Mouse (Mus musculus) megakaryocyte, embryonic 14.5 days (primary cell): ENCODE measurements around the gene Pla2g4a. TPM values are rescaled to one million over a fixed set of nuclear protein-coding genes. Genes with fewer than 3 reads are reported as not detected.

ENCODE experiments used
- H3K27me3 ChIP-seq: replicated peaks from 2 replicates; pipeline ENCODE3; 2012; ENCODE audit warnings: inconsistent platforms
- H3K36me3 ChIP-seq: replicated peaks from 2 replicates; pipeline ENCODE3; 2012; ENCODE audit warnings: low read length, inconsistent platforms, mixed read lengths
- H3K4me1 ChIP-seq: 2 replicates; pipeline ENCODE4 v1.6.1; 2012; ENCODE audit warnings: inconsistent platforms
- H3K4me3 ChIP-seq: replicated peaks from 2 replicates; pipeline ENCODE3; 2012; ENCODE audit warnings: moderate library complexity, mild to moderate bottlenecking, inconsistent platforms
- H3K9me3 ChIP-seq: 2 replicates; pipeline ENCODE4 v1.6.1; 2012; ENCODE audit warnings: inconsistent platforms
- FLI1 ChIP-seq: IDR thresholded peaks from 2 replicates; pipeline ENCODE4 v1.6.1; 2012; ENCODE audit warnings: low read length, inconsistent platforms, mixed read lengths
- GATA1 ChIP-seq: IDR thresholded peaks from 3 replicates; pipeline ENCODE4 v1.6.1; 2012; ENCODE audit warnings: mixed read lengths, low read length, inconsistent platforms, borderline replicate concordance
- polyA plus RNA-seq: library from polyadenylated mRNA; stranded (reverse); fragments of >175 nt; gene quantifications from 2 replicates; pipeline ENCODE4 v1.2.3, GENCODE M21; 2012; ENCODE audit warnings: low replicate concordance; ENCODE audit not compliant: insufficient read depth

Gene Pla2g4a
- polyA plus RNA-seq, 1 experiment = 5.3 TPM

GRCm38 (mm10) chr1:149840961-149841416 is 120.1 kb downstream of the Pla2g4a start:
- Histone ChIP-seq H3K4me3 (no peak overlapping the region), H3K9me3 (no peaks in the 10 kb centered on the region), H3K4me1 (peaks cover 4% of the 10 kb centered on the region; the same call in 1 of the 2 replicates), H3K36me3 (peaks cover 85% of the 10 kb centered on the region), H3K27me3 (no peaks in the 10 kb centered on the region)
- no peak for TF ChIP-seq FLI1
- no peak for TF ChIP-seq GATA1

GRCm38 (mm10) chr1:149840312-149840930 is 120.7 kb downstream of the Pla2g4a start:
- Histone ChIP-seq H3K27me3 (no peaks in the 10 kb centered on the region), H3K36me3 (peaks cover 85% of the 10 kb centered on the region), H3K4me3 (no peak overlapping the region), H3K9me3 (no peaks in the 10 kb centered on the region), H3K4me1 (peaks cover 5% of the 10 kb centered on the region)
- TF ChIP-seq FLI1 (no peak), GATA1 (no peak)

DNA sequence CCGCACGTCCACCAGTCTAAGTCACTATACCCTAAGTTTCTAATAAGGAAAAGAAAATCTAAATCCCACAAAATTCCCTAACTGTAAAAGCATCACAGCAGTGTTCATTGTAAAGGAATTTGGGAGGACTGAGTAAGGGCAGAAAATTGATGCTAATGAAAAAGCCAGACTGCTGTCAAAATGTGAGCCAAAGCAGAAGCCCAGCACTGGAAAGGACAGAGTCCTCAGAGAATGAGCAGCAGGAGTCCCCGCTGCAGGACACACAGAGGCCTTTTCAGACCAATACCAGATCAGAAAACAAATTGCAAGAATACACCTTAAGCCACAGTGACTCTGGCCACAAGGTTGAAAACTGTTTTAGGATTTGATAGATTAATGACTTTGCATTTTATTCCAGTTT is 124.6 kb downstream of the Pla2g4a start:
- H3K4me1 ChIP-seq = peaks cover 15% of the 10 kb centered on the region
- H3K9me3 ChIP-seq = no peaks in the 10 kb centered on the region
- no peak for TF ChIP-seq FLI1
- no peak for TF ChIP-seq GATA1
- H3K27me3 ChIP-seq = no peaks in the 10 kb centered on the region
- H3K4me3 ChIP-seq = no peak overlapping the region
- H3K36me3 ChIP-seq = peaks cover 89% of the 10 kb centered on the region

GRCm38 (mm10) chr1:149833876-149834275 is 127.2 kb downstream of the Pla2g4a start:
- peaks cover 85% of the 10 kb centered on the region for H3K36me3 ChIP-seq
- peaks cover 15% of the 10 kb centered on the region for H3K4me1 ChIP-seq
- no peaks in the 10 kb centered on the region for H3K9me3 ChIP-seq
- H3K4me3 ChIP-seq = no peak overlapping the region
- H3K27me3 ChIP-seq = no peaks in the 10 kb centered on the region
- no peak for TF ChIP-seq GATA1

GRCm38 (mm10) chr1:149832952-149833351 is 128.1 kb downstream of the Pla2g4a start:
- TF ChIP-seq FLI1 (no peak), GATA1 (no peak)
- H3K9me3 ChIP-seq = no peaks in the 10 kb centered on the region
- peaks cover 15% of the 10 kb centered on the region for H3K4me1 ChIP-seq
- no peak overlapping the region for H3K4me3 ChIP-seq
- no peaks in the 10 kb centered on the region for H3K27me3 ChIP-seq
- H3K36me3 ChIP-seq = peaks cover 85% of the 10 kb centered on the region

DNA sequence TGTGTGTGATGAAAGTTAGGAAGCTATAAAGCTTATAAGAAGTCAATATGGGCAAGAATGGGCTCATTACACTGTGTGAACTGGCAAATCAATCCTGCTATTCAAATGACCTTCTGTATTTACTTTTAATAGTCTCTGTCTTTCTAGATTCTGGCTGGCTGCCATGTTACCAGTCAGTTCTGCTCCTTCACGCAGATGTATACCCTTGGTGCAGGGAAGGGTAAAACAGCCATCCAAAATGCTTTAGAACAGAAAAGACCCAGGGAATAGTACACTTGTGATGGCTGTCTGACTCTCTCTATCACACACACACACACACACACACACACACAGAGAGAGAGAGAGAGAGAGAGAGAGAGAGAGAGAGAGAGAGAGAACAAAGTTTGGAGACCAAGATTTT is 128.6 kb downstream of the Pla2g4a start:
- Histone ChIP-seq H3K27me3 (no peaks in the 10 kb centered on the region), H3K36me3 (peaks cover 84% of the 10 kb centered on the region), H3K9me3 (no peaks in the 10 kb centered on the region), H3K4me3 (no peak overlapping the region), H3K4me1 (peaks cover 15% of the 10 kb centered on the region)
- TF ChIP-seq GATA1 = no peak

DNA sequence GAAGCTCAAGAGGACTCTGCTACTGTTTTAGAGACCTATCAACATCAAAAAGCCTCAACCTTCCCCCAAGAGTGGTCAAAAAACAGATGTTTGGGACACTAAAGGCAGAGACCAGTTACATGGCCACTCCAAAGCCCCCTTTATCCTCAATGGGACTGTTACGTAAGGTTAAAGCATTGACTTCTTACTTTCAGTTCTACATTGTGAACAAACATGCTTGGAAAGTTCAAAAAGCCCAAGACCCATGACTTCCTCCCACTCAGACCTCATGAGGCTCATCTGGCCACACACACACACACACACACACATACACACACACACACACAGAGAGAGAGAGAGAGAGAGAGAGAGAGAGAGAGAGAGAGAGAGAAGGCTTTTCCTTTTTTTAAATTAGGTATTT is 130.0 kb downstream of the Pla2g4a start:
- peaks cover 11% of the 10 kb centered on the region for H3K4me1 ChIP-seq
- no peaks in the 10 kb centered on the region for H3K27me3 ChIP-seq
- H3K9me3 ChIP-seq = no peaks in the 10 kb centered on the region
- TF ChIP-seq GATA1 (no peak), FLI1 (no peak)
- H3K4me3 ChIP-seq = no peak overlapping the region
- peaks cover 73% of the 10 kb centered on the region for H3K36me3 ChIP-seq

- TF ChIP-seq GATA1 (no peak), FLI1 (no peak)
- Histone ChIP-seq H3K4me3 (no peak overlapping the region), H3K36me3 (no peaks in the 10 kb centered on the region), H3K27me3 (no peaks in the 10 kb centered on the region), H3K4me1 (no peaks in the 10 kb centered on the region), H3K9me3 (no peaks in the 10 kb centered on the region)
Observed at GRCm38 (mm10) chr1:149813616-149814345, 147.3 kb downstream of the Pla2g4a start.

DNA sequence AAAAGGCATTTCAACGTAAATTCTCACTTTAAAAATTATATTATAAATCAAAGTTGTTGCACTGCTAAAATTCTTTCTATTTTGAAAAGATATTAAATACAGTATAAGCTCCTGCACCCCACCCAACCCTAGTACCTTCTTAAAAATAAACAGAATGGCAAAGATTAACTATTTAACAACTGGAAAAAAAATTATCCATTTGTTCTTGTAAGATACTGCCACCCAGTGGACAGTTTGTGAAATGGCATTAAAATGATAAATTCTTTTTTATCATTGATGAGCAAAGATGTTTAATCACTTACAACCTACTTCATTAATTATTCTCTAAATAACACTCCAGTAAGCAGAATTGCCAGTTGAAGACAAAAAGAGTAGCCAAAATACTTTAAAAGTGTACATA is 151.6 kb downstream of the Pla2g4a start:
- H3K36me3 ChIP-seq = no peaks in the 10 kb centered on the region
- H3K4me1 ChIP-seq = no peaks in the 10 kb centered on the region
- no peak overlapping the region for H3K4me3 ChIP-seq
- H3K9me3 ChIP-seq = no peaks in the 10 kb centered on the region
- TF ChIP-seq GATA1 = no peak
- TF ChIP-seq FLI1 = no peak
- no peaks in the 10 kb centered on the region for H3K27me3 ChIP-seq

Other genes starting within 250 kb of the Pla2g4a start
- 0.07 TPM in 1 of 2 replicates, not detected in the other for gene Ptgs2, start 138.7 kb upstream of the Pla2g4a start, polyA plus RNA-seq